Mouse (Mus musculus) MN1 (cell line): ENCODE results near the gene Papola.
A peak's percentile ranks its signal among the peaks of the same experiment; 100 is the strongest.
"Not testable (repeated sequence)": the region's sequence is repeated elsewhere in the genome, so short reads cannot be mapped to it uniquely, and the experiment has no call there.

Experiments
- DNase-seq: peaks from one replicate; pipeline ENCODE4 v3.0.0-alpha.2; 2016; ENCODE audit warnings: low spot score

Papola gene

GRCm38 (mm10) chr12:105805790-105806189 lies 21.3 kb downstream of the Papola start:
- DNase-seq = no peak

- DNase-seq = no peak
These were observed 21.7 kb downstream of the Papola start for GRCm38 (mm10) chr12:105806205-105806604.

GRCm38 (mm10) chr12:105807416-105807815 lies 22.9 kb downstream of the Papola start:
- no peak for DNase-seq

- peak; percentile 38 for DNase-seq
These were observed 24.5 kb downstream of the Papola start for GRCm38 (mm10) chr12:105808945-105809344.

GRCm38 (mm10) chr12:105810608-105811007 lies 26.1 kb downstream of the Papola start:
- DNase-seq = no peak

GRCm38 (mm10) chr12:105813957-105814356 lies 29.5 kb downstream of the Papola start:
- DNase-seq = no peak

GRCm38 (mm10) chr12:105823472-105823871 lies 39.0 kb downstream of the Papola start:
- DNase-seq = no peak

GRCm38 (mm10) chr12:105824743-105825142 lies 40.2 kb downstream of the Papola start:
- DNase-seq = no peak

GRCm38 (mm10) chr12:105825266-105825665 lies 40.8 kb downstream of the Papola start:
- no peak for DNase-seq

GRCm38 (mm10) chr12:105832541-105832940 lies 48.0 kb downstream of the Papola start:
- DNase-seq = no peak

GRCm38 (mm10) chr12:105834926-105835325 lies 50.4 kb downstream of the Papola start:
- no peak for DNase-seq

- DNase-seq = no peak
These were observed 51.1 kb downstream of the Papola start for GRCm38 (mm10) chr12:105835571-105835970.

- DNase-seq = peak; percentile 31
These were observed 51.7 kb downstream of the Papola start for GRCm38 (mm10) chr12:105836196-105836595.

GRCm38 (mm10) chr12:105839096-105839495 lies 54.6 kb downstream of the Papola start:
- peak; percentile 36 for DNase-seq

GRCm38 (mm10) chr12:105840545-105840944 lies 56.1 kb downstream of the Papola start:
- not testable (repeated sequence) for DNase-seq

GRCm38 (mm10) chr12:105843243-105844005 lies 58.9 kb downstream of the Papola start:
- no peak for DNase-seq

- DNase-seq = no peak
These were observed 59.9 kb downstream of the Papola start for GRCm38 (mm10) chr12:105844406-105844805.

GRCm38 (mm10) chr12:105849102-105849501 lies 64.6 kb downstream of the Papola start:
- no peak for DNase-seq

GRCm38 (mm10) chr12:105850675-105851074 lies 66.2 kb downstream of the Papola start:
- no peak for DNase-seq

GRCm38 (mm10) chr12:105852798-105853197 lies 68.3 kb downstream of the Papola start:
- no peak for DNase-seq

GRCm38 (mm10) chr12:105854639-105855038 lies 70.1 kb downstream of the Papola start:
- DNase-seq = peak; percentile 35

GRCm38 (mm10) chr12:105857902-105858640 lies 73.6 kb downstream of the Papola start:
- no peak for DNase-seq

- DNase-seq = no peak
These were observed 77.6 kb downstream of the Papola start for GRCm38 (mm10) chr12:105862072-105862471.
